Mouse (Mus musculus) thymus, adult 2 months (tissue): ENCODE data around the gene Utp20.

Experiments
- CTCF ChIP-seq: fragments of 200-500 bp; IDR thresholded peaks from 2 replicates; pipeline ENCODE4 v1.5.1; 2012; ENCODE audit warnings: mild to moderate bottlenecking, control low read depth, low read length, moderate library complexity, borderline replicate concordance; ENCODE audit not compliant: control insufficient read depth, poor library complexity, insufficient read depth; ENCODE audit errors: extremely low read depth
- POLR2A ChIP-seq: fragments of 200-500 bp; IDR thresholded peaks from 2 replicates; pipeline ENCODE4 v1.6.1; 2012; ENCODE audit warnings: mild to moderate bottlenecking, low read length, control low read depth, moderate library complexity; ENCODE audit not compliant: control insufficient read depth, poor library complexity, insufficient read depth; ENCODE audit errors: extremely low read depth

- TF ChIP-seq POLR2A: no peak
- TF ChIP-seq CTCF: no peak
Observed at GRCm38 (mm10) chr10:88765431-88766142, 61.0 kb downstream of the Utp20 start.
